Mouse (Mus musculus) retina, postnatal 1 day (tissue): ENCODE data around the gene Sptb.
A peak's percentile ranks its signal among the peaks of the same experiment; 100 is the strongest.

Source experiments
- DNase-seq: peaks from one replicate; pipeline ENCODE4 v3.0.0-alpha.2; 2012

Sptb gene

DNA sequence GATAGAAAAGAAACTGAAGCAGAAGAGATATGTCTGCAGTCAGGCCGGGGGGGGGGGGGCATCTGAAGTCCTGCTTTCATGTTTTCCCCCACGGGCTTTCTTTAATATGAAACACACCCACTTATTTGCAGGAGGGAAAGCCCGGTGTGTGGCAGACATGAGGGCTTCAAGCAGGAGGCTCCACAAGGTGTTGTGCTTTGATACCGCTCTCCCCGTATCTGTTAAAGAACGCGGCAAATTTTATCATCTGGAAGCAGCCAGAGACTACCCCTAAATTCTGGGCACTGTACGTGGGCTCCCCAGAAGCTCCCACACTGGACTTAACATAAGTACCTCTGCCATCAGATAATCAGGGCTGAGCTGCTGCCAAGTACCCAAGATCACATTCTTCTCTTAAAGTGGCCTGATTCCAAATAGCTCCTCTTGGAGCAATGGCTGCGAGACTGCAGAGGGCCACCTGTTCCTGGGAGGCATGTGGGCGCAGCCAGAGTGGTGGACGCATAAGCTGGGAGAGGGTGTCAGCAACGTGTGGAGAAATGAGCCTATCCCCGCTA lies 39.7 kb downstream of the Sptb start:
- no peak for DNase-seq

- no peak for DNase-seq
Observed at GRCm38 (mm10) chr12:76669956-76670530, 40.3 kb downstream of the Sptb start.

DNA sequence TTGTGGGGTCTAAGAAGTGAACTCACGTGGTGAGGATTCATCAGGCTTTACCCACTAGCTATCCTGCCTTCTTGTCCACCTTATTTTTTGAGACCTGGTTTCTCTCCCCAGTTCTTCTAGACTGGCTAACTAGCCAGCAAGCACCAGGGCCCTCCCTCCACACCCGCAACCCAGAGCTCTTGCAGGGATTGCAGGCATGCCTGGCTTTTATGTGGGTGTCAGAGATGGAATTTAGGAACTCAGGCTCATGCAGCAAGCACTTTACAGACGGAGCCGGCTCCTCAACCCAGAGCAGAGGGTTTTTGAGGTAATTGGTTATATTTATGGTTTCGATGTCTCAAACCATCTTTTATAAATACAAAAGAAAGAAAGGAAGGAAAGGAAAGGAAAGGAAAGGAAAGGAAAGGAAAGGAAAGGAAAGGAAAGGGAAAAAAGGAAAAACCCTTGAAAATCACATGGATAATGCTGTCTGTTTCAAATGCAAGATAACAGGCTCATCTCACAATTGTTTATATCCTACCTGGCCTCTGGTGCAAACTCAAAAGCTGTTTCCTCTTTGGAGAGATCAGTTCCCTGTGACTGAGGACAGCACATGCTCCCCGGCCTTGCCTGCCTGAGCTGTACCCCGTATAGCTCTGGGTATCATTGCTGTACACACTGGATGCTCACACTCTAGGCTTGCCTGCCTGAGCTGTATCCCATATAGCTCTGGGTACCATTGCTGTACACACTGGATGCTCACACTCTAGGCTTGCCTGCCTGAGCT lies 41.5 kb downstream of the Sptb start:
- no peak for DNase-seq

- DNase-seq = no peak
Observed at GRCm38 (mm10) chr12:76651788-76652345, 58.5 kb downstream of the Sptb start.

GRCm38 (mm10) chr12:76649708-76650687 lies 60.3 kb downstream of the Sptb start:
- peak; percentile 79 for DNase-seq

DNA sequence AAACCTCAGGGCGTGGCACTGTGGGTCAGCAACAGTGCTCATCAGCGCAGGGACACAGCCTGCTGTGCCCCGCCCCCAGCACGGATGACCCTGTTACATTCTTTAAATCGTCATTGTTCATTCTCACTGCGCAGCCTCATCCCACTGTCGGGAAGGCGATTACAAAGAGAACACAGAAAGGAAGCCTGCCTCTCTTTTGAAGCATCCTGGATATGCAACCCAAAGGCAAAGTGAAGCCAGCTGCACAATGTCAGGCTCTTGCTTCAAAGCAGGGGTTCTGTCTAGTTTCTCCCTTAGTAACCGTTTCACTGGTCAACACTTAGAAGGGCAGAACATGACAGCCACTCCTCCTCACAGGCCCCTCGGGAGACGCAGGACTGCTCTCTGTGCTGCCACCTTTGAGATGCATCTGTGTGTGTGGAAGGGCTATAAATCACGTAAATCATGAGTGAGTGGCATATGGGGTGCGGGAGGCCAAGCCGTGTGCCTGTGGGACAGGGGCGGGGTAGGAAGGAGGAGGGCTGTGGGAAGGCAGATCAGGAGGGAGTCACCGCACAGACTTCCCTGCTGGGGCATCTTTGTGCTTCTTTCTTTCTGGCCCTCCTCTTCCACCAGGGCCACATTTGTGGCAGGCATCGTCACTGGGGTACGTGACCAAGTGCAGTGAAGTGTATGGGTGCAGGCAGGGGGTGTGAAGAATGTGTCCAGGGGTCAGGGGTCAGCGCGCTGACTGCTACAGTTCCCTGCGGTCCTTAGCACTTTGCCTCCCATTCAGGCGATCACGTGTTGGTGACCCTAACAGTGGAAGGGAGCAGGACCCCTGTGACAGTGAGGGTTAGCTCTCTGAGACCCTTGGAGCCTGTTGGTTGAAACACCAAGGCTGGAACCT lies 64.9 kb downstream of the Sptb start:
- peak; percentile 52 for DNase-seq

- DNase-seq = peak; percentile 37
Observed at GRCm38 (mm10) chr12:76643679-76644078, 66.7 kb downstream of the Sptb start.

DNA sequence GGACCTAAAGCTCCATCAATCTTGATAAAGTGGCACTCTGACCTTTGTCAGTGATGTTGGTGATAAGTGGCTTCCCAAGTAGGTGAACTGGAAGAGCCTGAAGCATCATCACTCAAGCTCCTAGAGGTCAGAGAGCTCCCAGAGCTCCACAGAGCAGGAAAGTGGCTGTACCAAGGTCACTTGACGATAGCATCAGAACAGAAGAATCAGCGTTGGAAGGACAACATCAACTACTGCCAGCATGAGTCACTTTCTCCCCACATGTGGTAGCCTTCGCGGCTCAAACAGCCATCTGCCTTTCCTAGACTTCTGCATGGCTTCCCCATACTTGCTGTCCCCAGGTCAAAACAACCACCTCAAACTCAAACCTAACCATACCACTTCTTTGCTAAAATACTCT lies 67.7 kb downstream of the Sptb start:
- DNase-seq = no peak

GRCm38 (mm10) chr12:76640620-76641019 lies 69.7 kb downstream of the Sptb start:
- no peak for DNase-seq

GRCm38 (mm10) chr12:76634899-76635693 lies 75.3 kb downstream of the Sptb start:
- DNase-seq = peak; percentile 86

DNA sequence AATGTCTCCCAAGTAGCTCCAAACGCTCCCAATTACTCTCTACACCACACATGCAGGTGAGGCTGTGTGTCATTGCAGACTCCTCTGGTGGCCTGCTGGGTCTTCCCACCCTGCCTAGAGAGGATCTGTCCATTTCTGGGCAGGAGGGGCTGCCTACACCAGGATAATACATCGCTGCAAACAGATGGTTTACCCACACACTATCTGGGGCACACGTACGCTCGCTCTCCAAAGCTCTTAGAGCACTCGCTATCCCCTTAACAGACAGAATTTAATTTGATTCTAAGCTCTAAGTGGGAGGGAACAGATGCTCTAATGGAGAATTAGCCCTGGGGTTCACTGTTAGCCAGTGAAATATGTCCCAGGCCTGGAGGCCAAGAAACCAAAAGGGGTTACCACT lies 87.0 kb downstream of the Sptb start:
- DNase-seq = peak; percentile 83

DNA sequence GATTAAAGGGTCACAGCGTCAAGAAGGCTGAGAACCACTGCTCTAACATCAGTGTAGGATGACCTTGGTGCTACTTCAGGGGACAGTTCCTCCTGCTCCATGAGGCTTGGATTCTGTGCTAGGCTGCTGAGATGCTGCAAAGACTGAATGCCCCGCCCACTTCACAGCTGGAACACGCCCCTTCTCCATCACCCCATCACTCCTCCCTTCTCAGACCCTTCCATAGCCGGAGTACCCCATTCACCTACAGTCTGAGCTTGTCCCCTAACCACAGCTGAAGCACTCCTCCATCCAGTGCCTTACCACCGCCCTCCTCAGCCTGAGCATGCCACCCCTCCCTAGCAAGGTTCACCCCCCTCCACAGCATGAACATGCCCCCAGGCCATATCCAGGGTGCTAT lies 90.5 kb downstream of the Sptb start:
- DNase-seq = peak; percentile 21

- no peak for DNase-seq
Observed at GRCm38 (mm10) chr12:76618175-76618574, 92.2 kb downstream of the Sptb start.

GRCm38 (mm10) chr12:76615580-76615937 lies 94.8 kb downstream of the Sptb start:
- no peak for DNase-seq

DNA sequence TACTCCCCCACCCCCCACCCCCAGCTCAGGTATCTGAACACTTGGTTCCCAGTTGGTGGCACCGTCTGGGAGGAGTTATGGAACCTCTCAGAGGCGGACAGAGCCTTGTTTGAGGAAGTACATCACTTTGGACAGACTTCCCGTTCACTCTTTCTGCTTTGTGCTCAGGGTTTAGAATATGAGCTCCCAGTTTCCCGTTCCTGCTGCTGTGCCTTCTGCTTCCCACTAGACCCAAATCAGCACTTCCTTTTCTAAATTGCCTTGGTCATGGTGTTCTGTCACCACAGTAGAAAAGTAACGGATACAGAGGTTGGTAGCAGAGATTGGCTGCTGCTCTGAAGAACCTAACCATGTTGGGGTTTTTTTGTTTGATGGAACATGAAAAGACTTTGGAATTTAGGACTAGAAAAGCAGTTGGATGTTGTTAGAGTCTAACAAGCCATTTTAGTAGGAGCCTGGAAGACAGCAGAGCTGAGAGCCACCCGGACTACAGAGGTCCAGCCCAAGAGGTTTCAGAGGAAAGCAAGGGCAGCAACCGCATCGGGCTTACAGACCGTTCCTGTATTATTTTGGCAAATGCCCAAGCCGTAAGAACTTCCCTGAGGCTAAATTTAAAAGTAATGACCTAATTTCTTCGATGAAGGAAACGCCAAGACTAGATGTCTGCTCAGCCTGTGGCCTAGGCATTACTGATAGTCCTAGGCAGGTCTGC lies 95.3 kb downstream of the Sptb start:
- DNase-seq = no peak

DNA sequence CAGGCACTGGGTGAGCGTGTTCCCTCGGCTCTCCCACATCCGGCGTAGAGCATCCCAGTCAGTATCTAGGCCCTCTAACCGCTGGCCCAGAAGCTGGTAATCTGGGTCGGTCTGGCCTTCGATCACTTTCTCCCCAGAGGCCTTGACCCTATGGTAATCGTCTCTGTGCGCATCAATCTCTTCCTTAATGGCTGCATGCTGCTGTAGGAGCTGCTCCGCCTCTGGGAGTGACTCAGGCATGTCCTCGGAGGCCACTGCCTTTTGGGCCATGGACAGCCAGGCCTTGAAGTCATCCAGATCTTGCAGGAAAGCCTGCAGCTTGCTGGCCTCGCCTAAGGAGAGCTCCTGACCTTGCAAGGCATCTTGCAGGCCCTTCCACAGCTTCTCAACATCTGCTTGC lies 97.7 kb downstream of the Sptb start:
- no peak for DNase-seq

DNA sequence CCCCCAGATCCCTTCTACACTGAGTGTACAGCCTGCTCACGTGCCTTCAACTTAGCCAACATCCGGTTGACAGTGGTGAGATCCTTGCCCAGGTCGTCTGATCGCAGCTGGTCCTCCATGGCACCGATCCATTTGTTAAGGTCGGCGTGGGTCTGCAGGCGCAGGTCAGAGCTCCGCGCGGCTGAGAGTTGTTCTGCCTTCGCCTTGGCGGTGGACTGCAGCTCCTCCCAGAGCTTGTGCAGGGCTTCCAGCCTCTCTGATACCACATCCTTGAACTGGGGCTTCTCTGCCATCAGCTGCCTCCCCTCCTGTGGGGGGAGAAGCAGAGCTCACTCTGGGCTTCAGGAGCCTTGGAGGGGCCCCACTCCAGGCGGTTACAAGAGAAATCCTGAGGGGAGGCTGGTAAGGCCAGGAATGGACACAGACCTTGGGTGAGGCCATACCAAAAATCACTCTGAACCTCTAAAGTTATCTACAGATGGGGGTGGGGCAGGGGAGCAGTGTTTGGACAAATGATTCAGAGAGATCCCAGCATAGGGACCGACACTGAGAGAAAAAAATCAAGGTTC lies 101.3 kb downstream of the Sptb start:
- no peak for DNase-seq

DNA sequence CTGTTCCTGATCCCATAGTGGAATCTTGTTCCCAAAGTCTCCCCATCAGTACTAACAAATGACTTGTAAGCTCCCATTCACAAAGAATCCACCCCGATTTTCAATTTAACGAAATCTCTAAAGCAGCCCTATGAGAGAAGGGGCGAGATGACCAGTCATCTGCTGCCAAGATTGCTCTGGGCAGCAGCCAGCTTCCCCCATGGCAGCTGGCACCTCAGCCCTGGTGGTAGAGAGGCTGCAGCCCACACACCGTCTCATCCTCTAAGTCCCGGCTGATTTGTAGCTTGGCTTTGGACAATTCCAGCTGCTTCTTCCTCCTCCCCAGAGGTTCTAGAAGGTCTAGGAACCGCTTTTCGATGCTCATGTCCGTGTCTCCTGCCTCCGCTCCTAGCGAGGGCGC lies 102.1 kb downstream of the Sptb start:
- DNase-seq = no peak

DNA sequence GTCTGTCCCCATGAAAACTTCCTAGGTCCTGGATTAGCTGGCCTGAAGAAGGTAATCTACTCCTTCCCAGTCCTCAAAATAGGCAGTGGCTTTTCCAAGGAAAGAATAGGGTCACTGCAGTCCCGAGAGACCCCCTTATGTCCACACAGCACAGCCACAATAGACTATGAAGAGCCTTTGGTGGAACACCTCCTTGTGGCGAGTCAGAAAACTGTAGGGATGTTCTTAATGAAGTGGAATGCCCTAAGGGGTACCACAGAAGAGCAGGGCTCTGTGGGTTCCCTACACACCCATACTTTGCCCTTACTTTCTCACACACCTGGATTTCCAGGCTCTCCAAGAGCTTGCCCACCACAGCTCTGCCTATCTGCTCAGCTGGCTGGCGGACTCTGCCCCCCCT lies 104.5 kb downstream of the Sptb start:
- no peak for DNase-seq

- DNase-seq = peak; percentile 43
Observed at GRCm38 (mm10) chr12:76604546-76604945, 105.8 kb downstream of the Sptb start.
